Mouse (Mus musculus): ENCODE data around the gene Pomgnt2.

DNA sequence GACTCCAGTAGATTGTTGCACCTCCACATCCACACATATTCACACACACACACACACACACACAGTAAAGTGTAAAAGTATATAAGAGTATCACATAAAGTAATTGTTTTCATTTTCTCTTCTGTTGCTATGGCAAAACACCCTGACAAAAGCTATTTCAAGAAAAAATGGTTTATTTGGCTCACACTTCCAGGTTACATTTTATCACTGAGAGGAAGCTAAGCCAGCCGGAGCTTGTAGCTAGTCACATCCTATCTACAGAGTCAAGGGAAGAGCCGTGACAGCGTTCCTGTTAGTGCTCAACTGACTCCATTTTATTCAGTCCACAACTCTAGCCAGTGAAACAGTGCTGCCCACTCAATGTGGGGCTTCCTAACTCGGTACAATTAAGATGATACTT lies 48.5 kb downstream of the Pomgnt2 start:
- TF ChIP-seq SIN3A (IDR thresholded peaks at IDR 0.05; ENCODE audit: low read length): no peak
- TF ChIP-seq CTCF (conservative IDR thresholded peaks at IDR 0.05 in 1 of 2, IDR thresholded peaks at IDR 0.05 in 1 of 2; ENCODE audit: low read depth in 2 of 2, low read length in 2 of 2): no peak
- no peak for TF ChIP-seq ZNF384 (IDR thresholded peaks at IDR 0.05; ENCODE audit: low read depth, low read length)
- no peak for TF ChIP-seq ETS1 (conservative IDR thresholded peaks at IDR 0.05; ENCODE audit: low read depth, low read length)
- TF ChIP-seq RAD21 (IDR thresholded peaks at IDR 0.05; ENCODE audit: low read depth, low read length): no peak
- no peak for TF ChIP-seq E2F4 (IDR thresholded peaks at IDR 0.05; ENCODE audit: insufficient replicate concordance, low read depth, low read length)
- no peak for TF ChIP-seq USF1 (IDR thresholded peaks at IDR 0.05; ENCODE audit: low read depth, low read length)
- no peak for TF ChIP-seq MYC (IDR thresholded peaks at IDR 0.05; ENCODE audit: low read depth, low read length)
- TF ChIP-seq JUND (conservative IDR thresholded peaks at IDR 0.05; ENCODE audit: low read depth, low read length): no peak
- no peak for TF ChIP-seq MAX (IDR thresholded peaks at IDR 0.05; ENCODE audit: low read length)
- no peak for TF ChIP-seq MAZ (IDR thresholded peaks at IDR 0.05; ENCODE audit: low read depth, low read length)
- no peak for TF ChIP-seq RCOR1 (conservative IDR thresholded peaks at IDR 0.05; ENCODE audit: low read depth, low read length)
- no peak for TF ChIP-seq POLR2A (IDR thresholded peaks at IDR 0.05; ENCODE audit: low read depth, low read length)

Measured in CH12.LX (cell line).